Mouse (Mus musculus) small intestine, adult 2 months (tissue): ENCODE measurements around the gene Lsamp.

Source experiments
- CTCF ChIP-seq: fragments of 200-500 bp; IDR thresholded peaks from 2 replicates; pipeline ENCODE4 v1.5.1; 2012; ENCODE audit warnings: low read depth, mild to moderate bottlenecking, control low read depth, inconsistent platforms, low read length, moderate library complexity, mixed read lengths; ENCODE audit not compliant: insufficient replicate concordance, insufficient read length; ENCODE audit errors: extremely low read depth
- POLR2A ChIP-seq: fragments of 200-500 bp; IDR thresholded peaks from 2 replicates; pipeline ENCODE4 v1.6.1; 2012; ENCODE audit warnings: low read depth, mild to moderate bottlenecking, control low read depth, inconsistent platforms, low read length, moderate library complexity

- no peak for TF ChIP-seq POLR2A
- no peak for TF ChIP-seq CTCF
These were observed 2095.4 kb downstream of the Lsamp start for GRCm38 (mm10) chr16:42079573-42079972.
